Mouse (Mus musculus) small intestine, adult 2 months (tissue): Measurements from ENCODE around the gene Capn11. TPM values are rescaled to one million over a fixed set of nuclear protein-coding genes. Genes with fewer than 3 reads are reported as not detected.
A peak's percentile ranks its signal among the peaks of the same experiment; 100 is the strongest.

Experiments used
- H3K27ac ChIP-seq: fragments of 200-500 bp; 2 replicates; pipeline ENCODE4 v1.5.1; 2012; ENCODE audit warnings: low read depth, low read length, control low read depth, inconsistent platforms; ENCODE audit not compliant: insufficient read depth
- H3K27me3 ChIP-seq: fragments of 200-500 bp; 2 replicates; pipeline ENCODE4 v1.6.1; 2012; ENCODE audit warnings: mild to moderate bottlenecking, moderate library complexity, low read length, inconsistent platforms; ENCODE audit not compliant: control insufficient read depth, insufficient read depth
- H3K36me3 ChIP-seq: fragments of 200-500 bp; 2 replicates; pipeline ENCODE4 v1.6.1; 2012; ENCODE audit warnings: mild to moderate bottlenecking, low read length, control low read depth, inconsistent platforms; ENCODE audit not compliant: control insufficient read depth, insufficient read depth
- H3K4me1 ChIP-seq: fragments of 200-500 bp; 2 replicates; pipeline ENCODE4 v1.6.1; 2012; ENCODE audit warnings: low read length, inconsistent platforms, mixed read lengths; ENCODE audit not compliant: control insufficient read depth, insufficient read depth, insufficient read length
- H3K4me3 ChIP-seq: fragments of 200-500 bp; 2 replicates; pipeline ENCODE4 v1.5.1; 2012; ENCODE audit warnings: low read depth, mild to moderate bottlenecking, control low read depth, inconsistent platforms, low read length, moderate library complexity
- CTCF ChIP-seq: fragments of 200-500 bp; IDR thresholded peaks from 2 replicates; pipeline ENCODE4 v1.5.1; 2012; ENCODE audit warnings: low read depth, mild to moderate bottlenecking, control low read depth, inconsistent platforms, low read length, moderate library complexity, mixed read lengths; ENCODE audit not compliant: insufficient replicate concordance, insufficient read length; ENCODE audit errors: extremely low read depth
- POLR2A ChIP-seq: fragments of 200-500 bp; IDR thresholded peaks from 2 replicates; pipeline ENCODE4 v1.6.1; 2012; ENCODE audit warnings: low read depth, mild to moderate bottlenecking, control low read depth, inconsistent platforms, low read length, moderate library complexity
- WGBS: fragments of 180-500 bp; shearing (Covaris S2); methylation state at CpG from one replicate; pipeline ENCODE4 v1.1.7; 2018; 5-methylcytosine and 5-hydroxymethylcytosine counted together
- polyA plus RNA-seq: library from polyadenylated mRNA; depleted of rRNA; stranded (reverse); fragments of >200 nt; gene quantifications from 2 replicates; pipeline ENCODE4 v1.2.3, GENCODE M21; 2012

Capn11 gene
- polyA plus RNA-seq, 1 experiment = not detected

GRCm38 (mm10) chr17:45599446-45600242 is 59.5 kb downstream of the Capn11 start, which contains the start of gene Slc29a1:
Gene Slc29a1 (minus strand): TSS chr17:45599606.
- TF ChIP-seq POLR2A (0 out of 2 replicates have a peak, but pooled peaks have one; percentile 7), CTCF (no peak)
- H3K4me3 ChIP-seq = peak within 1 kb of the TSS; percentile 54
- H3K27me3 ChIP-seq = no peaks in the 10 kb centered on the region
- no peaks in the 10 kb centered on the region for H3K36me3 ChIP-seq
- WGBS = 20% methylated on average over 32 of the region's 32 CpGs
- peak within 1 kb of the TSS; percentile 61 for H3K27ac ChIP-seq
- H3K4me1 ChIP-seq = peaks cover 21% of the 10 kb centered on the region

- H3K4me1 ChIP-seq = peaks cover 21% of the 10 kb centered on the region
- WGBS = 14% methylated on average over 3 of the region's 3 CpGs
These were observed 60.2 kb downstream of the Capn11 start for GRCm38 (mm10) chr17:45598891-45599290.

DNA sequence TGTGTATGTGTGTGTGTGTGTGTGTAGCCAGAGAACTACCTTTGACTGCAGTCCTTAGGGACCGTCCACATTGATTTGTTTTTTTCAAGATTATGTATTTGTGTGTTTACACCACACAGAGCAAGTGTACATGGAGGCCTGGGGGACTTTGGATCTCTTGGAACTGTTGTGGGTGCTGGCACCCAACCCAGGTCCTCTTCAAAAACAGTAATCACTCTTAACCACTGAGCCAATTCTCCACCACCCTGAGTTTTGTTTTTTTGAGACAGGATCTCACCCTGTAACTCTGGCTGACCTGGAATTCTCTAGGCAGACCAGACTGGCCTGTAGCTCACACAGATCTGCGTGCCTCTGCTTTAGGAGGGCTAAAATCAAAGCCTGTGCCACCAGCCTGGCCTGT is 60.7 kb downstream of the Capn11 start:
- Histone ChIP-seq H3K27ac (peak overlapping the region; percentile 61), H3K27me3 (no peaks in the 10 kb centered on the region), H3K4me1 (peaks cover 26% of the 10 kb centered on the region), H3K36me3 (no peaks in the 10 kb centered on the region), H3K4me3 (no peak overlapping the region)
- no peak for TF ChIP-seq CTCF
- TF ChIP-seq POLR2A = no peak
- 52% methylated on average over 2 of the region's 2 CpGs for WGBS

More at GRCm38 (mm10) chr17:45598891-45599290, 60.2 kb downstream of the Capn11 start:
- H3K27ac ChIP-seq = peak overlapping the region; percentile 61
- no peaks in the 10 kb centered on the region for H3K27me3 ChIP-seq
- no peaks in the 10 kb centered on the region for H3K36me3 ChIP-seq
- H3K4me3 ChIP-seq = peak overlapping the region; percentile 54
- TF ChIP-seq POLR2A (no peak), CTCF (no peak)

- TF ChIP-seq POLR2A (no peak), CTCF (no peak)
- peaks cover 30% of the 10 kb centered on the region for H3K4me1 ChIP-seq
- 11% methylated on average over 3 of the region's 3 CpGs for WGBS
- no peak overlapping the region for H3K4me3 ChIP-seq
- no peaks in the 10 kb centered on the region for H3K27me3 ChIP-seq
- peak overlapping the region; percentile 61; the same call in 1 of the 2 replicates for H3K27ac ChIP-seq
- no peaks in the 10 kb centered on the region for H3K36me3 ChIP-seq
These were observed 61.3 kb downstream of the Capn11 start for GRCm38 (mm10) chr17:45597787-45598186.

- Histone ChIP-seq H3K4me1 (peaks cover 30% of the 10 kb centered on the region), H3K27ac (peak overlapping the region; percentile 73)
- WGBS = 38% methylated on average over 11 of the region's 11 CpGs
These were observed 62.3 kb downstream of the Capn11 start for GRCm38 (mm10) chr17:45596631-45597396.

DNA sequence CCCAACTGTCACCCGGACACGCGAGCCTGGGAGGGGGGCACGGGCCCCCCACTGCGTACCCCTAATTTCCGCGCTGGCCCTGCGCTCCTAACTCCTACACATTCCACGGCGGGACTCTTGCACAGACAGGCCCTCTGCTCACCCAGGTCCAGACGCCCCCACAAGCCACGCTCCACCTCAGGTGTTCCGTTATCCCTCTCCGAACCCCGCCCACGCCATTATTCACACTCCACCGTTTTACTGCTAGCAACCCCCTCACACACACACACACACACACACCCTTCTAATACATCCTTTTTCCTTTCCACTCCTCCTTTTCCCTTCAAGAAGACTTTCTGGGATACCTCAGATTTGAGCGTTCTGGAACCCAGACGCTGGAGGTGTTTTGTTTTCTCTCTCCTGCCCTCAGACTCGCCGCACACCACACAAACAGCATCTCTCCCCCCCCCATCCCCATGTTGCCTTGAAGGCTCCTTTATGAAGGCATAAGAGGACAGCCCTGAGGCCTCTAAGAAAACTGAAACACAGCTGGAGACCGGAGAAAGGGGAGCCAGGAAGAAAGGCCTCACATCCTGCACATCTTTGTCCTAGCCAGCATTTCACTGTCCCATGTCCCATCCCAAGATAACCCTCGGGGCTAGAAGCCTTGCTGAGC is 63.3 kb downstream of the Capn11 start:
- H3K27ac ChIP-seq = no peak overlapping the region; the same call in 1 of the 2 replicates

More at GRCm38 (mm10) chr17:45596631-45597396, 62.3 kb downstream of the Capn11 start:
- no peak overlapping the region for H3K4me3 ChIP-seq
- TF ChIP-seq CTCF (peak; percentile 48; the same call in 1 of the 2 replicates), POLR2A (no peak)
- H3K36me3 ChIP-seq = no peaks in the 10 kb centered on the region
- H3K27me3 ChIP-seq = no peaks in the 10 kb centered on the region

More for the DNA sequence above, 63.3 kb downstream of the Capn11 start:
- TF ChIP-seq POLR2A (no peak), CTCF (no peak)
- Histone ChIP-seq H3K4me3 (peak overlapping the region; percentile 68), H3K4me1 (peaks cover 30% of the 10 kb centered on the region), H3K27me3 (no peaks in the 10 kb centered on the region), H3K36me3 (no peaks in the 10 kb centered on the region)
- 21% methylated on average over 23 of the region's 23 CpGs for WGBS
